Mouse (Mus musculus) neural tube, embryonic 14.5 days (tissue): ENCODE measurements at regions not wholly inside any gene's neighbourhood (a gene's known extent, or its start where the extent isn't known, plus 50 kb on each side); places are given as distances from the start of the nearest gene placed in this dataset.
A peak's percentile ranks its signal among the peaks of the same experiment; 100 is the strongest.

Source experiments
- ATAC-seq: fragments of 200-750 bp; cut with Nextera tagmentation; 2 replicates; pipeline ENCODE4 v1.8.0; 2017; ENCODE audit warnings: low read depth, mild to moderate bottlenecking, moderate TSS enrichment, moderate library complexity
- H3K27ac ChIP-seq: fragments of 300-500 bp; sonication (generic); 2 replicates; pipeline ENCODE4 v1.5.1; 2014; ENCODE audit warnings: low read depth, mild to moderate bottlenecking, control low read depth, low read length, moderate library complexity, mixed read lengths
- H3K27me3 ChIP-seq: fragments of 300-500 bp; sonication (generic); 2 replicates; pipeline ENCODE4 v1.6.1; 2014; ENCODE audit warnings: low read length; ENCODE audit not compliant: control insufficient read depth, insufficient read depth
- H3K36me3 ChIP-seq: fragments of 300-500 bp; sonication (generic); 2 replicates; pipeline ENCODE4 v1.6.1; 2014; ENCODE audit warnings: low read length, mixed read lengths; ENCODE audit not compliant: control insufficient read depth, insufficient read depth
- H3K4me1 ChIP-seq: fragments of 300-500 bp; sonication (generic); 2 replicates; pipeline ENCODE4 v1.6.1; 2014; ENCODE audit warnings: low read length; ENCODE audit not compliant: control insufficient read depth, insufficient read depth
- H3K4me2 ChIP-seq: fragments of 300-500 bp; sonication (generic); 2 replicates; pipeline ENCODE4 v1.6.1; 2014; ENCODE audit warnings: mild to moderate bottlenecking, low read depth, low read length, control low read depth
- H3K4me3 ChIP-seq: fragments of 300-500 bp; sonication (generic); 2 replicates; pipeline ENCODE4 v1.5.1; 2014; ENCODE audit warnings: low read depth, low read length, control low read depth, mixed read lengths
- H3K9ac ChIP-seq: fragments of 300-500 bp; sonication (generic); replicated peaks from 2 replicates; pipeline ENCODE4 v1.6.1; 2014; ENCODE audit warnings: low read depth, mild to moderate bottlenecking, control low read depth, low read length, mixed read lengths
- H3K9me3 ChIP-seq: fragments of 300-500 bp; sonication (generic); 2 replicates; pipeline ENCODE4 v1.6.1; 2016; ENCODE audit warnings: low read length; ENCODE audit not compliant: control insufficient read depth
- WGBS: fragments of 180-500 bp; shearing (Covaris S2); extraction: QIAGEN DNeasy Blood & Tissue Kit; methylation state at CpG from one replicate; pipeline ENCODE4 v1.1.7; 2014; 5-methylcytosine and 5-hydroxymethylcytosine counted together

GRCm38 (mm10) chr14:47823182-47823581, 174.9 kb downstream of the Ktn1 start:
- Histone ChIP-seq H3K9me3 (no peaks in the 10 kb centered on the region), H3K27me3 (no peaks in the 10 kb centered on the region), H3K4me3 (no peak overlapping the region), H3K27ac (no peak overlapping the region), H3K4me1 (no peaks in the 10 kb centered on the region), H3K36me3 (no peaks in the 10 kb centered on the region), H3K9ac (no peak overlapping the region), H3K4me2 (no peak overlapping the region)
- ATAC-seq: no peak
- WGBS: 58% methylated on average over 9 of the region's 9 CpGs

DNA sequence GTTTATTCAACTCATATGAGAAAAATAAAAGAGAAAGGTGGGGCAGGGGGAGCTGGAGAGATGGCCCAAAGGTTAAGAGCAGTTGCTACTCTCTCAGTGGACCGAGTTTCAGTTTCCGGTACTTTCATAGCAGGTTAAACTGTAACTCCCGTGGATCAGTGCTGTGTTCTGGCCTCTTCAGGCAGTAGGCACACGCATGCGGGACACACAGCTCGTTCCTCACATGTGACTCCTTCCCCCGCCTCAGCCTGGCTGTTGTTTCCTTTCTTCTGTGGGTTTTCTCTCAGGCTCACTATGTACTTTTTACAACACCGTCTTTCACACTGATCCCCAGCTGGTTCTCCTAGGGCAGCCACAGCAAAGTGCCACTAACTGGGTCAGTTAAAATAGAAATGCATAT, 175.4 kb downstream of the Ktn1 start:
- Histone ChIP-seq H3K4me3 (no peak overlapping the region), H3K27ac (no peak overlapping the region), H3K27me3 (no peaks in the 10 kb centered on the region), H3K4me2 (no peak overlapping the region), H3K9ac (no peak overlapping the region), H3K9me3 (no peaks in the 10 kb centered on the region), H3K36me3 (no peaks in the 10 kb centered on the region), H3K4me1 (no peaks in the 10 kb centered on the region)
- no peak for ATAC-seq
- WGBS: 72% methylated on average over 8 of the region's 8 CpGs

GRCm38 (mm10) chr14:47825446-47825956, 177.3 kb downstream of the Ktn1 start:
- Histone ChIP-seq H3K9ac (no peak overlapping the region), H3K9me3 (no peaks in the 10 kb centered on the region), H3K4me1 (no peaks in the 10 kb centered on the region), H3K4me2 (no peak overlapping the region), H3K27me3 (no peaks in the 10 kb centered on the region), H3K36me3 (no peaks in the 10 kb centered on the region), H3K4me3 (no peak overlapping the region), H3K27ac (no peak overlapping the region)
- no peak for ATAC-seq
- WGBS: 81% methylated on average over 3 of the region's 3 CpGs

DNA sequence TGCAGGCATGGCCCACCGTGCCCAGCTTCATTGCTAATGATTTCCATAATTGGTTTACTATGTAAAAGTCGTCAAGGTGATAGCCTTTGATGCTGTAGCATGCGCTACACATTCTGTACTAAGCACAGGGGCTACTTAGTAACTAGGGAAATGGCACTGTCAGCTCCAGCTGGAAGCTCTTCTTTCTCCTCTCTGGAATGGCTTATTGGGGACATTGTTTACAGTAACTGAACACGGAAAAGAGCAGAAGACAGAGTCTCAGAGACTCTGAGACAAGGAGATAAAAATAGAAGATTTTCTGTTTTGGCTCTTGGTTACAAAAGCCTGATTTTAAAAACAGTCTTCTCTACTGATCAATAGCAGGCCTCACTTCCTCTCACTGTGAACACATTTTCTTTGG, 178.3 kb downstream of the Ktn1 start:
- H3K4me3 ChIP-seq: no peak overlapping the region
- no peaks in the 10 kb centered on the region for H3K36me3 ChIP-seq
- H3K27me3 ChIP-seq: no peaks in the 10 kb centered on the region
- H3K27ac ChIP-seq: no peak overlapping the region
- ATAC-seq: no peak
- no peaks in the 10 kb centered on the region for H3K9me3 ChIP-seq
- H3K4me2 ChIP-seq: no peak overlapping the region
- no peaks in the 10 kb centered on the region for H3K4me1 ChIP-seq
- no peak overlapping the region for H3K9ac ChIP-seq
- WGBS: 67% methylated on average over 4 of the region's 4 CpGs

GRCm38 (mm10) chr14:47827623-47828022, 179.4 kb downstream of the Ktn1 start:
- Histone ChIP-seq H3K27ac (no peak overlapping the region), H3K27me3 (no peaks in the 10 kb centered on the region), H3K9me3 (no peaks in the 10 kb centered on the region), H3K9ac (no peak overlapping the region), H3K36me3 (no peaks in the 10 kb centered on the region), H3K4me1 (no peaks in the 10 kb centered on the region), H3K4me2 (no peak overlapping the region), H3K4me3 (no peak overlapping the region)
- 86% methylated on average over 2 of the region's 2 CpGs for WGBS
- no peak for ATAC-seq

GRCm38 (mm10) chr14:47833696-47834095, 185.4 kb downstream of the Ktn1 start:
- Histone ChIP-seq H3K4me1 (no peaks in the 10 kb centered on the region), H3K9me3 (no peaks in the 10 kb centered on the region), H3K4me2 (no peak overlapping the region), H3K9ac (no peak overlapping the region), H3K4me3 (no peak overlapping the region), H3K36me3 (no peaks in the 10 kb centered on the region), H3K27me3 (no peaks in the 10 kb centered on the region), H3K27ac (no peak overlapping the region)
- no peak for ATAC-seq
- WGBS: 84% methylated on average over 10 of the region's 10 CpGs

DNA sequence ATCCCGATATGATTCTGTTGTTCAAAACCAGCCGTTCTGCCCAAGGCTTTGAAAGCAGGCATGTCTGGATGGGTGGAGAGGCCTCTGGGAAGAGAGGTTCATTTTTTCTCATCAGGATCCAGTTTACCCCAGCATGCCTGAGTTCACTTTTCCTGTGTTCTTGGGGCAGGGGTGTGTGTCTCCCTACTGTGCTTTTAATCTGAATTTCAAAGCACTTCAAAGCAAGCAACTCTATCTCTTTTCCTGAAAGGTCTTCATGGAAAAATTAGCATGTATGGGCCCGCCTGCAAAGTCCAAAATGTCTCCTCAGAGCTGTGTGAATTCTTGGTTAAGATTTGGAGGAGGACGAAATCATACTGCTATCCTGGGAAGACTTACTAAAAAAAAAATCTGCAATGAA, 187.2 kb downstream of the Ktn1 start:
- H3K4me2 ChIP-seq: no peak overlapping the region
- no peak for ATAC-seq
- H3K27ac ChIP-seq: no peak overlapping the region
- no peaks in the 10 kb centered on the region for H3K36me3 ChIP-seq
- no peak overlapping the region for H3K4me3 ChIP-seq
- H3K4me1 ChIP-seq: 0 out of 2 replicates have a peak, but pooled peaks cover 2% of the 10 kb centered on the region
- H3K9me3 ChIP-seq: no peaks in the 10 kb centered on the region
- no peak overlapping the region for H3K9ac ChIP-seq
- no peaks in the 10 kb centered on the region for H3K27me3 ChIP-seq
- WGBS: 91% methylated on average over 4 of the region's 4 CpGs

DNA sequence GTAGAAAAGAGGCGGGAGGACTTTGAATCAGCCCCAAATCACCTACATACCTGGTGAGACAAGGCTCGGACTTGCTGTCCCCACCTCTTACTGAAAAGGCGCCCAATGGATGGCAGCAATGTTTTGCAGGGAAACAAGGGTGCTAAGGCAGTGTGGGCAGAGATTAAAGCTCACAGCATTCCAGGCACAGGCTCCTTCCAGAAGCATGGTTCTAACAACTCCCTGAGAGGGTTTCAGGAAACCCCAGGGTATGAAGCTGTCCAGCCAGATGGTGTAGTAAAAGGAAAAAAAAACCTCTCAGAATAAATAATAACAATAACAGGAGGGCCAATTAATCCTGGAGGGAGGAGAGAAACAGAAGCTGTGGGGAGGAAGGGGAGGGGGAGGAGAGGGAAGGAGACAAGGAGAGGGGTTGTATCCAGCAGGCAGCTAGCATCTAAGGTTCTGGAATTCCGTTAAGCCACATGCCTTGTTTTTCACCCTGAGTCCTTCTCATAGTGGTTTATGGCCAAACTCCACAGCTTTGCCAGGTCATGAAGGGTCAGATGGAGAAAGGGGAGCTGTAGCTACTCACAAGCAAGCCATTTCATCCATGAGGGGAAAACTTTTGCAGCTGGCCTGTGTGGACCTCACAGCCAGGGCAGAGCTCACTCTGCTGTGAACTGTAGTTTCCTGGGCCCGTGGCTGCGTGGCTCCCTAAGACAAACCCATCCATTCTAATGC, 191.4 kb downstream of the Ktn1 start:
- Histone ChIP-seq H3K4me3 (no peak overlapping the region), H3K27ac (peak overlapping the region; percentile 44; the same call in 1 of the 2 replicates), H3K9me3 (no peaks in the 10 kb centered on the region), H3K27me3 (no peaks in the 10 kb centered on the region), H3K4me1 (0 out of 2 replicates have a peak, but pooled peaks cover 2% of the 10 kb centered on the region), H3K36me3 (no peaks in the 10 kb centered on the region), H3K4me2 (no peak overlapping the region), H3K9ac (no peak overlapping the region)
- 54% methylated on average over 6 of the region's 6 CpGs for WGBS
- no peak for ATAC-seq

- Histone ChIP-seq H3K9ac (no peak overlapping the region), H3K9me3 (no peaks in the 10 kb centered on the region), H3K27ac (no peak overlapping the region), H3K4me3 (no peak overlapping the region), H3K27me3 (no peaks in the 10 kb centered on the region), H3K36me3 (no peaks in the 10 kb centered on the region), H3K4me2 (no peak overlapping the region), H3K4me1 (0 out of 2 replicates have a peak, but pooled peaks cover 2% of the 10 kb centered on the region)
- WGBS: 79% methylated on average over 1 of the region's 1 CpGs
- no peak for ATAC-seq
Observed at GRCm38 (mm10) chr14:47844366-47844765, 196.1 kb downstream of the Ktn1 start.
